Mouse (Mus musculus) MEL (cell line): ENCODE results near the gene Smchd1. TPM values are rescaled to one million over a fixed set of nuclear protein-coding genes. Genes with fewer than 3 reads are reported as not detected.

Experiments
- DNase-seq: peaks from one replicate; pipeline ENCODE4 v3.0.0; 2011; ENCODE audit warnings: low read depth, low spot score
- H3K27ac ChIP-seq: 2 replicates; pipeline ENCODE4 v1.5.1; 2012; ENCODE audit warnings: low read depth, mild to moderate bottlenecking, control low read depth, low read length, moderate library complexity; ENCODE audit not compliant: control insufficient read depth
- H3K27me3 ChIP-seq, 2 experiments: fragments of 150-350 bp in 1 of 2; sonication (generic) in 1 of 2; 2 replicates each; pipeline ENCODE4 v1.6.1; 2012; ENCODE audit warnings: low read length in 2 of 2, mild to moderate bottlenecking in 2 of 2, improper control_type of control experiment in 1 of 2, moderate library complexity in 1 of 2; ENCODE audit not compliant: insufficient read depth in 2 of 2, control insufficient read depth in 1 of 2
- H3K36me3 ChIP-seq, 2 experiments: 2 replicates each; pipeline ENCODE4 v1.6.1; 2012 to 2014; ENCODE audit warnings: low read length in 2 of 2, improper control_type of control experiment in 1 of 2, inconsistent platforms in 1 of 2, mild to moderate bottlenecking in 1 of 2; ENCODE audit not compliant: insufficient read depth in 2 of 2, control insufficient read depth in 1 of 2
- H3K4me1 ChIP-seq, 2 experiments: fragments of 150-350 bp in 1 of 2; sonication (generic) in 1 of 2; 2 replicates each; pipeline ENCODE4 v1.6.1; 2012; ENCODE audit warnings: low read length in 2 of 2, improper control_type of control experiment in 1 of 2, mild to moderate bottlenecking in 1 of 2; ENCODE audit not compliant: insufficient read depth in 2 of 2, control insufficient read depth in 1 of 2
- H3K4me3 ChIP-seq, 2 experiments: fragments of 150-350 bp in 1 of 2; sonication (generic) in 1 of 2; 2 replicates each; pipeline ENCODE4 v1.5.1; 2012; ENCODE audit warnings: low read depth in 2 of 2, low read length in 2 of 2, mild to moderate bottlenecking in 2 of 2, moderate library complexity in 2 of 2, control low read depth in 1 of 2, improper control_type of control experiment in 1 of 2; ENCODE audit not compliant: control insufficient read depth in 1 of 2, insufficient read depth in 1 of 2
- H3K79me2 ChIP-seq: 2 replicates; pipeline ENCODE4 v1.6.1; 2012; ENCODE audit warnings: mild to moderate bottlenecking, low read length, moderate library complexity; ENCODE audit not compliant: control insufficient read depth, poor library complexity, insufficient read depth
- H3K9ac ChIP-seq: 2 replicates; pipeline ENCODE4 v1.6.1; 2012; ENCODE audit warnings: low read depth, mild to moderate bottlenecking, control low read depth, low read length, moderate library complexity; ENCODE audit not compliant: control insufficient read depth, poor library complexity, severe bottlenecking
- H3K9me3 ChIP-seq: fragments of 150-350 bp; sonication (generic); replicated peaks from 2 replicates; pipeline ENCODE4 v1.6.1; 2012; ENCODE audit warnings: mild to moderate bottlenecking, low read length, improper control_type of control experiment, moderate library complexity; ENCODE audit not compliant: insufficient read depth
- BHLHE40 ChIP-seq: IDR thresholded peaks from 2 replicates; pipeline ENCODE4 v1.6.1; 2012; ENCODE audit warnings: low read depth, mild to moderate bottlenecking, inconsistent platforms, low read length, improper control_type of control experiment, borderline replicate concordance
- CHD1 ChIP-seq: IDR thresholded peaks from 2 replicates; pipeline ENCODE4 v1.6.1; 2012; ENCODE audit warnings: low read depth, mild to moderate bottlenecking, inconsistent platforms, low read length, improper control_type of control experiment
- CHD2 ChIP-seq: IDR thresholded peaks from 2 replicates; pipeline ENCODE4 v1.6.1; 2011; ENCODE audit warnings: low read length, improper control_type of control experiment
- CTCF ChIP-seq, 3 experiments: IDR thresholded peaks in 2 of 3; conservative IDR thresholded peaks in 1 of 3; 2 replicates each; pipeline ENCODE4 v1.5.1; 2011 to 2012; ENCODE audit warnings: low read length in 3 of 3, low read depth in 2 of 3, mild to moderate bottlenecking in 2 of 3, improper control_type of control experiment in 1 of 3, inconsistent platforms in 1 of 3, mixed read lengths in 1 of 3, moderate library complexity in 1 of 3; ENCODE audit not compliant: control insufficient read depth in 1 of 3, insufficient read depth in 1 of 3, poor library complexity in 1 of 3, severe bottlenecking in 1 of 3
- E2F4 ChIP-seq: IDR thresholded peaks from 2 replicates; pipeline ENCODE4 v1.6.1; 2011; ENCODE audit warnings: low read depth, low read length, improper control_type of control experiment, borderline replicate concordance
- ELF1 ChIP-seq: IDR thresholded peaks from 2 replicates; pipeline ENCODE4 v1.6.1; 2014; ENCODE audit warnings: low read depth, mild to moderate bottlenecking, inconsistent platforms, low read length, improper control_type of control experiment, moderate library complexity
- EP300 ChIP-seq, 2 experiments: IDR thresholded peaks; 2 replicates each; pipeline ENCODE4 v1.6.1; 2011; ENCODE audit warnings: improper control_type of control experiment in 2 of 2, low read length in 2 of 2, low read depth in 1 of 2, mild to moderate bottlenecking in 1 of 2
- GABPA ChIP-seq: IDR thresholded peaks from 2 replicates; pipeline ENCODE4 v1.6.1; 2012; ENCODE audit warnings: low read depth, mild to moderate bottlenecking, inconsistent platforms, low read length, improper control_type of control experiment, moderate library complexity
- HCFC1 ChIP-seq: IDR thresholded peaks from 2 replicates; pipeline ENCODE4 v1.6.1; 2012; ENCODE audit warnings: low read depth, mild to moderate bottlenecking, inconsistent platforms, low read length, improper control_type of control experiment, moderate library complexity
- KAT2A ChIP-seq: conservative IDR thresholded peaks from 2 replicates; pipeline ENCODE4 v1.6.1; 2012; ENCODE audit warnings: low read depth, low read length, improper control_type of control experiment, inconsistent platforms
- MAFK ChIP-seq: IDR thresholded peaks from 2 replicates; pipeline ENCODE4 v1.6.1; 2011; ENCODE audit warnings: low read depth, mild to moderate bottlenecking, low read length, improper control_type of control experiment, borderline replicate concordance
- MAX ChIP-seq: IDR thresholded peaks from 2 replicates; pipeline ENCODE4 v1.6.1; 2011; ENCODE audit warnings: low read length, improper control_type of control experiment
- MAZ ChIP-seq: IDR thresholded peaks from 2 replicates; pipeline ENCODE4 v1.6.1; 2012; ENCODE audit warnings: low read depth, mild to moderate bottlenecking, inconsistent platforms, low read length, improper control_type of control experiment
- MYC ChIP-seq: IDR thresholded peaks from 2 replicates; pipeline ENCODE4 v1.6.1; 2011; ENCODE audit warnings: low read depth, mild to moderate bottlenecking, low read length, improper control_type of control experiment, moderate library complexity
- NRF1 ChIP-seq: IDR thresholded peaks from 2 replicates; pipeline ENCODE4 v1.6.1; 2014; ENCODE audit warnings: low read depth, mild to moderate bottlenecking, inconsistent platforms, low read length, improper control_type of control experiment, moderate library complexity; ENCODE audit not compliant: poor library complexity, insufficient read depth, severe bottlenecking
- POLR2AphosphoS2 ChIP-seq: IDR thresholded peaks from 2 replicates; pipeline ENCODE4 v1.6.1; 2011; ENCODE audit warnings: low read length, improper control_type of control experiment
- POLR2AphosphoS5 ChIP-seq: IDR thresholded peaks from 2 replicates; pipeline ENCODE4 v1.6.1; 2012; ENCODE audit warnings: low read depth, borderline replicate concordance, mild to moderate bottlenecking, inconsistent platforms, low read length, moderate library complexity, mixed read lengths
- RCOR1 ChIP-seq: IDR thresholded peaks from 2 replicates; pipeline ENCODE4 v1.6.1; 2012; ENCODE audit warnings: low read depth, mild to moderate bottlenecking, inconsistent platforms, low read length, improper control_type of control experiment
- SIN3A ChIP-seq: IDR thresholded peaks from 2 replicates; pipeline ENCODE4 v1.6.1; 2012; ENCODE audit warnings: low read length, improper control_type of control experiment, inconsistent platforms
- TAL1 ChIP-seq: IDR thresholded peaks from 2 replicates; pipeline ENCODE4 v1.6.1; 2012; ENCODE audit warnings: mild to moderate bottlenecking, inconsistent platforms, low read length, moderate library complexity, mixed read lengths
- TBP ChIP-seq: IDR thresholded peaks from 2 replicates; pipeline ENCODE4 v1.8.0; 2011; ENCODE audit warnings: low read depth, low read length, improper control_type of control experiment
- UBTF ChIP-seq: IDR thresholded peaks from 2 replicates; pipeline ENCODE4 v1.6.1; 2012; ENCODE audit warnings: low read depth, mild to moderate bottlenecking, inconsistent platforms, low read length, improper control_type of control experiment, moderate library complexity, borderline replicate concordance; ENCODE audit not compliant: insufficient read depth
- USF2 ChIP-seq, 2 experiments: IDR thresholded peaks; 2 replicates each; pipeline ENCODE4 v1.6.1; 2011 to 2012; ENCODE audit warnings: improper control_type of control experiment in 2 of 2, low read length in 2 of 2, borderline replicate concordance in 1 of 2, inconsistent platforms in 1 of 2, low read depth in 1 of 2, mild to moderate bottlenecking in 1 of 2; ENCODE audit not compliant: insufficient read depth in 1 of 2
- ZKSCAN1 ChIP-seq: IDR thresholded peaks from 2 replicates; pipeline ENCODE4 v1.6.1; 2012; ENCODE audit warnings: low read depth, mild to moderate bottlenecking, inconsistent platforms, low read length, improper control_type of control experiment, moderate library complexity
- ZMIZ1 ChIP-seq: IDR thresholded peaks from 2 replicates; pipeline ENCODE4 v1.6.1; 2012; ENCODE audit warnings: low read depth, mild to moderate bottlenecking, inconsistent platforms, low read length, improper control_type of control experiment, moderate library complexity
- ZNF384 ChIP-seq: IDR thresholded peaks from 2 replicates; pipeline ENCODE4 v1.6.1; 2012; ENCODE audit warnings: low read depth, mild to moderate bottlenecking, inconsistent platforms, low read length, improper control_type of control experiment
- polyA plus RNA-seq, 2 experiments: library from polyadenylated mRNA; stranded (reverse) in 1 of 2; unstranded in 1 of 2; fragments of >175 nt in 1 of 2; fragments of >200 nt in 1 of 2; gene quantifications; 2 replicates each; pipeline versions ENCODE4 v1.2.1 to v1.2.4; 2012; ENCODE audit warnings: low replicate concordance in 2 of 2, low read depth in 1 of 2; ENCODE audit not compliant: insufficient read length in 2 of 2, insufficient read depth in 1 of 2, missing spikeins in 1 of 2
- total RNA-seq: library from RNA; depleted of rRNA; stranded (reverse); fragments of 300-350 nt; gene quantifications from 2 replicates; pipeline ENCODE4 v1.2.3, GENCODE M21; 2012

Gene Smchd1
- total and polyA plus RNA-seq, 3 experiments: 43.6 to 164 (median 45.7) TPM

GRCm38 (mm10) chr17:71484711-71485110 is 9.6 kb upstream of the Smchd1 start:
- Histone ChIP-seq H3K9me3 (no peaks in the 10 kb centered on the region), H3K79me2 (no peaks in the 10 kb centered on the region), H3K4me1 (peaks cover 0 to 10% of the 10 kb centered on the region in 2 experiments; a peak in 2 of 4 replicates), H3K27me3 (no peaks in the 10 kb centered on the region), H3K4me3 (peak overlapping the region in 1 of 2 experiments; percentile 65; a peak in 1 of 4 replicates), H3K36me3 (peaks cover 0 to 6% of the 10 kb centered on the region in 2 experiments; a peak in 2 of 4 replicates), H3K9ac (no peak overlapping the region; the same call in 1 of the 2 replicates), H3K27ac (no peak overlapping the region)
- TF ChIP-seq UBTF (no peak), SIN3A (no peak), BHLHE40 (no peak), TBP (no peak), POLR2AphosphoS2 (no peak), GABPA (no peak), NRF1 (no peak), CHD2 (no peak), MAX (no peak), HCFC1 (no peak), RCOR1 (no peak), CTCF (IDR thresholded peaks at IDR 0.05 in 2 of 3, conservative IDR thresholded peaks at IDR 0.05 in 1 of 3; ENCODE audit: control insufficient read depth in 1 of 3, insufficient read depth in 1 of 3, low read depth in 2 of 3, low read length in 3 of 3, poor library complexity in 1 of 3, severe bottlenecking in 1 of 3) (no peak), MAZ (no peak), POLR2AphosphoS5 (no peak), MAFK (no peak), TAL1 (no peak)
- no peak for DNase-seq

- H3K4me1 ChIP-seq: peaks cover 0 to 13% of the 10 kb centered on the region in 2 experiments; a peak in 2 of 4 replicates
- DNase-seq: no peak
- H3K9me3 ChIP-seq: no peaks in the 10 kb centered on the region
- no peak overlapping the region for H3K4me3 ChIP-seq
- no peaks in the 10 kb centered on the region for H3K27me3 ChIP-seq
- no peak for TF ChIP-seq ELF1
- no peak for TF ChIP-seq GABPA
- no peak for TF ChIP-seq MAX
- no peak for TF ChIP-seq ZNF384
- no peak for TF ChIP-seq MYC
- TF ChIP-seq ZMIZ1: no peak
- no peak for TF ChIP-seq CHD1
- no peak for TF ChIP-seq EP300 (IDR thresholded peaks at IDR 0.05; ENCODE audit: low read depth in 1 of 2, low read length in 2 of 2)
- no peak for TF ChIP-seq MAFK
- no peak for TF ChIP-seq MAZ
- no peak for TF ChIP-seq USF2 (IDR thresholded peaks at IDR 0.05; ENCODE audit: borderline replicate concordance in 1 of 2, insufficient read depth in 1 of 2, low read depth in 1 of 2, low read length in 2 of 2)
- no peak for TF ChIP-seq E2F4
- no peak for TF ChIP-seq ZKSCAN1
- TF ChIP-seq KAT2A: no peak
- no peak for TF ChIP-seq TAL1
- no peaks in the 10 kb centered on the region for H3K79me2 ChIP-seq
- H3K9ac ChIP-seq: no peak overlapping the region
- peaks cover 0 to 6% of the 10 kb centered on the region in 2 experiments; a peak in 2 of 4 replicates for H3K36me3 ChIP-seq
- H3K27ac ChIP-seq: no peak overlapping the region
Measured at GRCm38 (mm10) chr17:71483418-71484060, 8.4 kb upstream of the Smchd1 start.
